Mouse (Mus musculus): ENCODE data around the gene Abca3.
"Not testable (repeated sequence)": the region's sequence is repeated elsewhere in the genome, so short reads cannot be mapped to it uniquely, and the experiment has no call there.

Abca3 gene

GRCm38 (mm10) chr17:24388711-24389110 lies 37.0 kb downstream of the Abca3 start:
- DNase-seq, result no peak

GRCm38 (mm10) chr17:24389865-24390264 lies 38.1 kb downstream of the Abca3 start:
- peak; percentile 53 for DNase-seq

GRCm38 (mm10) chr17:24391149-24391548 lies 39.4 kb downstream of the Abca3 start:
- DNase-seq, result peak; percentile 30

- no peak for DNase-seq
Measured at GRCm38 (mm10) chr17:24393527-24393926, 41.8 kb downstream of the Abca3 start.

GRCm38 (mm10) chr17:24394456-24394855 lies 42.7 kb downstream of the Abca3 start:
- DNase-seq, result no peak

- DNase-seq, result no peak
Measured at GRCm38 (mm10) chr17:24402371-24402770, 50.6 kb downstream of the Abca3 start.

- no peak for DNase-seq
Measured at GRCm38 (mm10) chr17:24407116-24407803, 55.5 kb downstream of the Abca3 start.

- DNase-seq, result peak; percentile 79
Measured at GRCm38 (mm10) chr17:24413557-24414211, 61.9 kb downstream of the Abca3 start.

- peak; percentile 98 for DNase-seq
Measured at GRCm38 (mm10) chr17:24414230-24414976, 62.7 kb downstream of the Abca3 start, which contains the start of gene Rnps1. Gene Rnps1, plus strand, starts transcription at chr17:24414565.

GRCm38 (mm10) chr17:24415011-24415410 lies 63.3 kb downstream of the Abca3 start:
- no peak for DNase-seq

- DNase-seq, result no peak
Measured at GRCm38 (mm10) chr17:24416051-24416652, 64.4 kb downstream of the Abca3 start.

- DNase-seq, result no peak
Measured at GRCm38 (mm10) chr17:24423114-24423513, 71.4 kb downstream of the Abca3 start.

GRCm38 (mm10) chr17:24424489-24424888 lies 72.7 kb downstream of the Abca3 start:
- no peak for DNase-seq

GRCm38 (mm10) chr17:24425326-24425725 lies 73.6 kb downstream of the Abca3 start:
- not testable (repeated sequence) for DNase-seq

- DNase-seq, result no peak
Measured at GRCm38 (mm10) chr17:24425905-24426304, 74.2 kb downstream of the Abca3 start.

- peak; percentile 97 for DNase-seq
Measured at GRCm38 (mm10) chr17:24426471-24427169, 74.9 kb downstream of the Abca3 start, which contains the start of gene Eci1. Gene Eci1, plus strand, starts transcription at chr17:24426641.

GRCm38 (mm10) chr17:24427170-24427557 lies 75.4 kb downstream of the Abca3 start:
- DNase-seq, result peak; percentile 41

GRCm38 (mm10) chr17:24429201-24429983 lies 77.6 kb downstream of the Abca3 start:
- no peak for DNase-seq

GRCm38 (mm10) chr17:24437016-24437415 lies 85.3 kb downstream of the Abca3 start:
- peak; percentile 18 for DNase-seq

- no peak for DNase-seq
Measured at GRCm38 (mm10) chr17:24440377-24440776, 88.6 kb downstream of the Abca3 start.

GRCm38 (mm10) chr17:24441148-24441547 lies 89.4 kb downstream of the Abca3 start:
- no peak for DNase-seq

GRCm38 (mm10) chr17:24442107-24442506 lies 90.4 kb downstream of the Abca3 start:
- no peak for DNase-seq
